Mouse (Mus musculus) kidney, postnatal 0 days (tissue): ENCODE measurements around the gene Zmiz1. TPM values are rescaled to one million over a fixed set of nuclear protein-coding genes. Genes with fewer than 3 reads are reported as not detected.

Source experiments
- ATAC-seq: fragments of 200-750 bp; cut with Nextera tagmentation; replicated peaks from 2 replicates; pipeline ENCODE4 v1.8.0; 2017; ENCODE audit warnings: low read depth, moderate number of reproducible peaks, moderate TSS enrichment, moderate library complexity; ENCODE audit not compliant: low FRiP score
- DNase-seq: peaks from one replicate; pipeline ENCODE4 v3.0.0-alpha.2; 2016; ENCODE audit warnings: low spot score
- H3K27ac ChIP-seq: fragments of 300-500 bp; sonication (generic); 2 replicates; pipeline ENCODE4 v1.5.1; 2014; ENCODE audit warnings: mild to moderate bottlenecking
- H3K27me3 ChIP-seq: fragments of 300-500 bp; sonication (generic); 2 replicates; pipeline ENCODE4 v1.6.1; 2014; ENCODE audit warnings: low read length, mixed read lengths; ENCODE audit not compliant: insufficient read depth
- H3K36me3 ChIP-seq: fragments of 300-500 bp; sonication (generic); 2 replicates; pipeline ENCODE4 v1.6.1; 2014; ENCODE audit warnings: low read length, mixed read lengths; ENCODE audit not compliant: insufficient read depth
- H3K4me1 ChIP-seq: fragments of 300-500 bp; sonication (generic); replicated peaks from 2 replicates; pipeline ENCODE4 v1.6.1; 2014; ENCODE audit warnings: antibody characterized with exemption, low read length, mixed read lengths; ENCODE audit not compliant: insufficient read depth
- H3K4me2 ChIP-seq: fragments of 300-500 bp; sonication (generic); 2 replicates; pipeline ENCODE4 v1.6.1; 2014; ENCODE audit warnings: mild to moderate bottlenecking, low read length, moderate library complexity, mixed read lengths
- H3K4me3 ChIP-seq: fragments of 300-500 bp; sonication (generic); replicated peaks from 2 replicates; pipeline ENCODE4 v1.5.1; 2014; ENCODE audit warnings: low read depth, low read length
- H3K9ac ChIP-seq: fragments of 300-500 bp; sonication (generic); 2 replicates; pipeline ENCODE4 v1.6.1; 2014; ENCODE audit warnings: low read depth, low read length
- H3K9me3 ChIP-seq: fragments of 300-500 bp; sonication (generic); replicated peaks from 2 replicates; pipeline ENCODE4 v1.6.1; 2016; ENCODE audit warnings: low read length, inconsistent platforms, mixed read lengths
- CTCF ChIP-seq: IDR thresholded peaks from 2 replicates; pipeline ENCODE4 v1.5.1; 2016; ENCODE audit warnings: antibody characterized with exemption, low read depth, mild to moderate bottlenecking, moderate library complexity
- WGBS: fragments of 180-500 bp; shearing (Covaris S2); extraction: QIAGEN DNeasy Blood & Tissue Kit; methylation state at CpG from one replicate; pipeline ENCODE4 v1.1.7; 2014; 5-methylcytosine and 5-hydroxymethylcytosine counted together
- polyA plus RNA-seq: library from polyadenylated mRNA; unstranded; fragments of >200 nt; fragmentation: Nextera tagmentation; extraction: Ambion mirVana; gene quantifications from 2 replicates; pipeline ENCODE4 v1.2.1, GENCODE M21; 2015

The Zmiz1 gene
- polyA plus RNA-seq, 1 experiment from 2014 or later = 25.0 TPM

GRCm38 (mm10) chr14:25458111-25459015, 622 bp upstream of the Zmiz1 start:
- peak overlapping the region; percentile 76 for H3K4me3 ChIP-seq
- peak overlapping the region; percentile 100 for H3K27ac ChIP-seq
- no peaks in the 10 kb centered on the region for H3K9me3 ChIP-seq
- H3K27me3 ChIP-seq = no peaks in the 10 kb centered on the region
- no peaks in the 10 kb centered on the region for H3K36me3 ChIP-seq
- under 1% methylated on average over 37 of the region's 37 CpGs for WGBS
- H3K4me2 ChIP-seq = peak overlapping the region; percentile 93
- H3K9ac ChIP-seq = peak overlapping the region; percentile 95
- peaks cover 28% of the 10 kb centered on the region for H3K4me1 ChIP-seq
- ATAC-seq (no peak), DNase-seq (peak; percentile 80)
- no peak for TF ChIP-seq CTCF

GRCm38 (mm10) chr14:25459394-25459997, 511 bp downstream of the Zmiz1 start:
- Histone ChIP-seq H3K9me3 (no peaks in the 10 kb centered on the region), H3K27me3 (no peaks in the 10 kb centered on the region), H3K9ac (peak overlapping the region; percentile 95), H3K4me3 (peak overlapping the region; percentile 76), H3K36me3 (no peaks in the 10 kb centered on the region), H3K4me1 (peaks cover 39% of the 10 kb centered on the region), H3K27ac (peak overlapping the region; percentile 100), H3K4me2 (peak overlapping the region; percentile 93)
- 1% methylated on average over 69 of the region's 69 CpGs for WGBS
- peak; percentile 48; the same call in 1 of the 2 replicates for TF ChIP-seq CTCF
- 0 out of 2 replicates have a peak, but pooled peaks have one; percentile 12 for ATAC-seq
- no peak for DNase-seq

GRCm38 (mm10) chr14:25459998-25460800, 1.2 kb downstream of the Zmiz1 start:
- WGBS = under 1% methylated on average over 59 of the region's 63 CpGs
- peak overlapping the region; percentile 76 for H3K4me3 ChIP-seq
- no peak for TF ChIP-seq CTCF
- peak overlapping the region; percentile 100 for H3K27ac ChIP-seq
- ATAC-seq (peak; percentile 1; the same call in 1 of the 2 replicates), DNase-seq (peak; percentile 84)
- H3K27me3 ChIP-seq = no peaks in the 10 kb centered on the region
- H3K36me3 ChIP-seq = no peaks in the 10 kb centered on the region
- peak overlapping the region; percentile 93 for H3K4me2 ChIP-seq
- H3K4me1 ChIP-seq = peaks cover 46% of the 10 kb centered on the region
- H3K9ac ChIP-seq = peak overlapping the region; percentile 95
- no peaks in the 10 kb centered on the region for H3K9me3 ChIP-seq

DNA sequence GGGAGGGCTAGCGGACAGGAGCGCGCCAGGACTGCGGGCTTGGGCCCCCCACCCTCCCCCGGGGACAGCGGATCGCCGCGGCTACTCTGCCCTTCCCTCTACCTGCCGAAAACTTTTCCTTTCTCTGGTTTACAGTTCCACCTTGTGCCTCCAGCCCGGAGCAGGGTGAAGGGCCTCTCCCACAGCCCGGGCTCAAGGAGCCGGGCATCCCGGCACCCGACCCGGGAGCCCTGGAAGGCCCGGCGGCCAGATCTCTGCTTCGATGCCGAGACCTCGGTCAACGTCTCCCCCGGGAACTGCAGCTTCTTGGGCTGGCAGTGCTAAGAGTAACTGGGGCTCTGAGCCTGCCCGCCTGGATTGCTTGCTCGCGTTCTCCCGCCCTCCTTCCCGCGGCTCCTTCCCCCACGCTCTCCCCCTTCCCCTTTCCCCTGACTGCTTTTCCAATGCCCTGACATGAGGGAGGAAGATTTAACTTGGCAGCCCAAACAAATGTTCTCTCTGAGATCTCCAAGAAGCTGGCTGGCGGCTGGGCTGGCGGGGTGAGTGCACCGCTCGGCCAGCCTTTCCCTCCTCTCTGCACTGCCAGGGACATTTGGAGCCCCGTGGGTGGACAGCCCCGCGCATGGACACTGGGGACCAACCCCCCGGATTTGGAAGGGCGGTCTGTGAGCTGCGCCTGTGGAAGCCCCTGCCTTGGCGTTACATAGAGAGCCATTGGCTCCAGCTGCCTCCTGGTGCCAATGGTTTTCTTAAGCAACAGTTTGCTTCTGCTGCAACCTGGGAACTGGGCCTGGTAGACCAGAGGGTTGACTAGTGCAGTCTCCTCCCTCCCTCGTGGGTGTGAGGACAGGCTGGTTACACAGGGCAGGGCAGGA, 2.1 kb downstream of the Zmiz1 start:
- Histone ChIP-seq H3K4me1 (peaks cover 53% of the 10 kb centered on the region), H3K36me3 (no peaks in the 10 kb centered on the region), H3K27me3 (no peaks in the 10 kb centered on the region), H3K9ac (peak overlapping the region; percentile 95), H3K9me3 (no peaks in the 10 kb centered on the region), H3K27ac (peak overlapping the region; percentile 100), H3K4me3 (peak overlapping the region; percentile 76), H3K4me2 (peak overlapping the region; percentile 93)
- no peak for ATAC-seq
- peak; percentile 84 for DNase-seq
- WGBS = under 1% methylated on average over 42 of the region's 42 CpGs
- no peak for TF ChIP-seq CTCF

- H3K27ac ChIP-seq = peak overlapping the region; percentile 100
- TF ChIP-seq CTCF = no peak
- H3K9ac ChIP-seq = peak overlapping the region; percentile 95
- H3K4me1 ChIP-seq = peaks cover 55% of the 10 kb centered on the region
- H3K36me3 ChIP-seq = no peaks in the 10 kb centered on the region
- H3K4me3 ChIP-seq = peak overlapping the region; percentile 76
- DNase-seq (peak; percentile 63), ATAC-seq (no peak)
- no peaks in the 10 kb centered on the region for H3K9me3 ChIP-seq
- H3K4me2 ChIP-seq = peak overlapping the region; percentile 93
- WGBS = 8% methylated on average over 12 of the region's 12 CpGs
- no peaks in the 10 kb centered on the region for H3K27me3 ChIP-seq
Observed at GRCm38 (mm10) chr14:25461676-25462385, 2.8 kb downstream of the Zmiz1 start.
